In the genomic region with DNA sequence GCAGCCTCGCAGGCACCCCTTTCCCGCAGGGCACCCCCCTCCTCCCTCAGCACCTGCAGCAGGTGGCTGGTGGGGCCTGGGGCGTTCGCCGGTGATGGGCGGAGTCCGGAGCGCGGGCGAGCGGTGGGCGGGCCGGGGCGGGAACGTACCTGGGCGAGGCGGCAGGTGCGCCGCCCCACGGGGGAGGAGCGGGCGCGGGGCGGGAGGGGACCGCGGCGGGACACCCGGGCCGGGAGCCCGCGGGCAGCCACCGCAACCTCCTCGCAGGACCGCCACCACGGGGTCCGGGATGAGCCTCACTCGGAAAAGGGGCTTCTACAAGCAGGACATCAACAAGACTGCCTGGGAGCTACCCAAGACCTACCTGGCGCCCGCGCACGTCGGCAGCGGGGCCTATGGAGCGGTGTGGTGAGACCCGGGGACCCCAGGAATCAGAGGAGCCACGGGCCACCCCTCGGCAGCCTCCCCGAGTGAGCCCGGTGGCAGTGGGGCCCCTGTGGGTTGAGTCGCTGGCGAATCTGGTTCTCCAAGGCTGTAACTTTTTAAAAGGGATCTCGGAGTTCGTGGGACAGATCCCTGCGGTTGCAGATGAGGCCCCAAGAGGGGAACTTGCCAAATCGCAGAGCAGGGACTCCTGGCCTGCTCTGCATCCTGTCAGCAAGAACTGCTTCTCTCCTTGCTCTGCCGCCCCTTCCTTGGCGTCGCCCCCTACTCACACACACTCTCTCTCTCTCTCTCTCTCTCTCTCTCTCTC, we compare ENCODE assay signal across 9 mouse cellular contexts. TPM values are rescaled to one million over a fixed set of nuclear protein-coding genes. Genes with fewer than 3 reads are reported as not detected.
DNase-seq lines count a peak whose midpoint lies in the region; ATAC-seq and TF ChIP-seq lines count a peak whose summit lies in the region.
"Had no signal": no experiment of that assay in that cellular context is flagged by ENCODE, and none has a peak within 500 bp of the region (broad histone marks: within the 10 kb centered on the region; RNA-seq: fewer than 3 reads in every experiment).

Gene Mapk13 (plus strand): TSS at position 177 of the 754 bp plus-strand sequence.

- peak within 1 kb of the TSS; percentile 87 for H3K4me2 ChIP-seq in embryonic facial prominence, embryonic 15.5 days (replicated peaks)
- H3K4me2 ChIP-seq in hindbrain, postnatal 0 days (ENCODE audit: low read depth, low read length): peak within 1 kb of the TSS; percentile 62
- peak within 1 kb of the TSS; percentile 78 for H3K4me2 ChIP-seq in liver, postnatal 0 days (ENCODE audit: low read depth, low read length)
- H3K4me2 ChIP-seq in neural tube, embryonic 14.5 days (ENCODE audit: low read depth, low read length): peak within 1 kb of the TSS; percentile 50

- H3K4me1 ChIP-seq in kidney, adult 2 months (ENCODE audit: control insufficient read depth, insufficient read depth, low read length): no peaks in the 10 kb centered on the region
- peaks cover 22% of the 10 kb centered on the region for H3K4me1 ChIP-seq in embryonic facial prominence, embryonic 15.5 days
- H3K4me1 ChIP-seq in hindbrain, postnatal 0 days (ENCODE audit: insufficient read depth, low read length): peaks cover 4% of the 10 kb centered on the region; the same call in 1 of the 2 replicates
- H3K4me1 ChIP-seq in liver, postnatal 0 days (ENCODE audit: insufficient read depth): peaks cover 15% of the 10 kb centered on the region
- peaks cover 6% of the 10 kb centered on the region for H3K4me1 ChIP-seq in neural tube, embryonic 14.5 days (ENCODE audit: control insufficient read depth, insufficient read depth, low read length)

- ATAC-seq in embryonic facial prominence, embryonic 15.5 days (ENCODE audit: insufficient number of reproducible peaks, low FRiP score, low TSS enrichment, low read depth): peak; percentile 36; the same call in 1 of the 2 replicates
- no peak for ATAC-seq in hindbrain, postnatal 0 days
- ATAC-seq in liver, postnatal 0 days: peak; percentile 69
- no peak for ATAC-seq in neural tube, embryonic 14.5 days (ENCODE audit: low read depth)

- TF ChIP-seq EP300 in liver, postnatal 0 days (IDR thresholded peaks at IDR 0.05; ENCODE audit: low read depth): no peak

- peak within 1 kb of the TSS; percentile 57 for H3K9ac ChIP-seq in embryonic facial prominence, embryonic 15.5 days
- peak within 1 kb of the TSS; percentile 15; the same call in 1 of the 2 replicates for H3K9ac ChIP-seq in hindbrain, postnatal 0 days (replicated peaks; ENCODE audit: low read length)
- H3K9ac ChIP-seq in liver, postnatal 0 days (replicated peaks): peak within 1 kb of the TSS; percentile 70
- H3K9ac ChIP-seq in neural tube, embryonic 14.5 days (replicated peaks; ENCODE audit: low read depth, low read length): 0 out of 2 replicates have a peak within 1 kb of the TSS, but pooled peaks have one; percentile 16

- H3K4me3 ChIP-seq in kidney, adult 2 months (ENCODE audit: insufficient read depth, low read depth, low read length): peak within 1 kb of the TSS; percentile 73
- H3K4me3 ChIP-seq in embryonic facial prominence, embryonic 15.5 days (replicated peaks): peak within 1 kb of the TSS; percentile 58
- peak within 1 kb of the TSS; percentile 35 for H3K4me3 ChIP-seq in hindbrain, postnatal 0 days (ENCODE audit: low read length)
- H3K4me3 ChIP-seq in liver, postnatal 0 days (ENCODE audit: low read depth, low read length): peak within 1 kb of the TSS; percentile 61
- H3K4me3 ChIP-seq in neural tube, embryonic 14.5 days (ENCODE audit: low read depth, low read length): peak within 1 kb of the TSS; percentile 26

- no peaks in the 10 kb centered on the region for H3K36me3 ChIP-seq in kidney, adult 2 months (ENCODE audit: control insufficient read depth, insufficient read depth, low read length)
- H3K36me3 ChIP-seq in embryonic facial prominence, embryonic 15.5 days: no peaks in the 10 kb centered on the region
- no peaks in the 10 kb centered on the region for H3K36me3 ChIP-seq in hindbrain, postnatal 0 days (ENCODE audit: insufficient read depth, low read length)
- no peaks in the 10 kb centered on the region for H3K36me3 ChIP-seq in liver, postnatal 0 days (replicated peaks; ENCODE audit: insufficient read depth, low read length)
- no peaks in the 10 kb centered on the region for H3K36me3 ChIP-seq in neural tube, embryonic 14.5 days (ENCODE audit: control insufficient read depth, insufficient read depth, low read length)
- H3K36me3 ChIP-seq: G1E had no signal

- no peak for TF ChIP-seq POLR2A in kidney, adult 2 months (IDR thresholded peaks at IDR 0.05; ENCODE audit: low read depth, low read length)

- no peak within 1 kb of the TSS for H3K27ac ChIP-seq in kidney, adult 2 months (ENCODE audit: insufficient read depth, low read depth, low read length)
- H3K27ac ChIP-seq in embryonic facial prominence, embryonic 15.5 days (replicated peaks): peak within 1 kb of the TSS; percentile 74
- H3K27ac ChIP-seq in hindbrain, postnatal 0 days: no peak within 1 kb of the TSS
- H3K27ac ChIP-seq in liver, postnatal 0 days (ENCODE audit: low read depth): peak within 1 kb of the TSS; percentile 68
- H3K27ac ChIP-seq in neural tube, embryonic 14.5 days (ENCODE audit: low read depth, low read length): no peak within 1 kb of the TSS

- DNase-seq in kidney, adult 2 months: peak; percentile 43
- no peak for DNase-seq in kidney, adult 11 months
- peak; percentile 21 for DNase-seq in hindbrain, postnatal 0 days (ENCODE audit: low spot score)
- peak; percentile 67 for DNase-seq in liver, postnatal 0 days
- DNase-seq in testis, postnatal 10 days (ENCODE audit: low spot score): no peak
- DNase-seq in right cerebral cortex, adult 2 months (ENCODE audit: low spot score in 2 of 2): no peak

- no peak for TF ChIP-seq CTCF in kidney, adult 2 months (conservative IDR thresholded peaks at IDR 0.05; ENCODE audit: insufficient read depth, insufficient read length, low read depth, low read length)
- no peak for TF ChIP-seq CTCF in hindbrain, postnatal 0 days (IDR thresholded peaks at IDR 0.05; ENCODE audit: low read depth)
- no peak for TF ChIP-seq CTCF in liver, postnatal 0 days (IDR thresholded peaks at IDR 0.05; ENCODE audit: low read depth)

- no peaks in the 10 kb centered on the region for H3K9me3 ChIP-seq in embryonic facial prominence, embryonic 15.5 days (replicated peaks)
- no peaks in the 10 kb centered on the region for H3K9me3 ChIP-seq in hindbrain, postnatal 0 days (ENCODE audit: low read length)
- H3K9me3 ChIP-seq in liver, postnatal 0 days (ENCODE audit: low read length): no peaks in the 10 kb centered on the region
- no peaks in the 10 kb centered on the region for H3K9me3 ChIP-seq in neural tube, embryonic 14.5 days (ENCODE audit: control insufficient read depth, low read length)

- WGBS in kidney, adult 2 months: 1% methylated on average over 57 of the region's 58 CpGs
- WGBS in embryonic facial prominence, embryonic 15.5 days: under 1% methylated on average over 54 of the region's 58 CpGs
- WGBS in hindbrain, postnatal 0 days: 1% methylated on average over 48 of the region's 58 CpGs
- under 1% methylated on average over 42 of the region's 58 CpGs for WGBS in liver, postnatal 0 days (ENCODE audit: insufficient replicate concordance)
- 2% methylated on average over 43 of the region's 58 CpGs for WGBS in neural tube, embryonic 14.5 days

- no peaks in the 10 kb centered on the region for H3K27me3 ChIP-seq in kidney, adult 2 months (replicated peaks; ENCODE audit: control insufficient read depth, insufficient read depth, low read length)
- H3K27me3 ChIP-seq in embryonic facial prominence, embryonic 15.5 days: peaks cover 4% of the 10 kb centered on the region; the same call in 1 of the 2 replicates
- H3K27me3 ChIP-seq in hindbrain, postnatal 0 days (ENCODE audit: insufficient read depth, low read length): peaks cover 23% of the 10 kb centered on the region
- H3K27me3 ChIP-seq in liver, postnatal 0 days (ENCODE audit: insufficient read depth, low read length): peaks cover 32% of the 10 kb centered on the region
- peaks cover 15% of the 10 kb centered on the region for H3K27me3 ChIP-seq in neural tube, embryonic 14.5 days (ENCODE audit: control insufficient read depth, insufficient read depth, low read length)

RNA-seq across cellular contexts. Expression of gene Mapk13, which starts in this region (rescaled TPM):
- 10.5 and 10.9 TPM in 2 replicates for polyA plus RNA-seq in kidney, adult 2 months (2012; rRNA removed)
- 107 and 118 TPM in 2 replicates for polyA plus RNA-seq in embryonic facial prominence, embryonic 15.5 days (2015; fragmentation: Nextera tagmentation; extraction: Ambion mirVana)
- 0.37 TPM in 1 of 2 replicates, not detected in the other for total RNA-seq in hindbrain, postnatal 0 days (2014; rRNA removed)
- 1.7 and 1.9 TPM in 2 replicates for polyA plus RNA-seq in hindbrain, postnatal 0 days (2015; fragmentation: Nextera tagmentation; extraction: Ambion mirVana)
- 25.2 and 27.6 TPM in 2 replicates for polyA plus RNA-seq in liver, postnatal 0 days (2015; fragmentation: Nextera tagmentation; extraction: Ambion mirVana)
- polyA plus RNA-seq in neural tube, embryonic 14.5 days (2014; fragmentation: Nextera tagmentation; extraction: Ambion mirVana): 0.32 and 0.96 TPM in 2 replicates
- polyA plus RNA-seq: G1E had no signal

Comparison
In these comparisons a context has a peak if more than half of its experiments do, and no peak if none do; other contexts are left out.
1. DNase-seq: peak in kidney, adult 2 months (single experiment), hindbrain, postnatal 0 days (single experiment) and liver, postnatal 0 days (single experiment); none in kidney, adult 11 months (single experiment), testis, postnatal 10 days (single experiment) and right cerebral cortex, adult 2 months (0 of 2).
2. H3K27ac ChIP-seq: peak in embryonic facial prominence, embryonic 15.5 days (single experiment) and liver, postnatal 0 days (single experiment); none in kidney, adult 2 months (single experiment), hindbrain, postnatal 0 days (single experiment) and neural tube, embryonic 14.5 days (single experiment).
3. ATAC-seq: peak in embryonic facial prominence, embryonic 15.5 days (single experiment) and liver, postnatal 0 days (single experiment); none in hindbrain, postnatal 0 days (single experiment) and neural tube, embryonic 14.5 days (single experiment).
4. H3K9ac ChIP-seq: peak in every context shown above with its lines; median percentile 70 in liver, postnatal 0 days; 57 in embryonic facial prominence, embryonic 15.5 days; 16 in neural tube, embryonic 14.5 days; 15 in hindbrain, postnatal 0 days.
5. Peak in every context shown above with its lines, with median percentiles within 50 percentile points of each other: H3K4me3 ChIP-seq and H3K4me2 ChIP-seq.